Mouse (Mus musculus): ENCODE data around the gene Exoc4. TPM values are rescaled to one million over a fixed set of nuclear protein-coding genes. Genes with fewer than 3 reads are reported as not detected.

Exoc4 gene
- polyA plus RNA-seq, 1 experiment from 2014 or later, result 70.0 TPM

- ATAC-seq, result no peak
- Histone ChIP-seq H3K9ac (replicated peaks; ENCODE audit: low read depth, low read length) (no peak overlapping the region), H3K27ac (ENCODE audit: low read length) (no peak overlapping the region), H3K9me3 (ENCODE audit: control insufficient read depth, low read length) (no peaks in the 10 kb centered on the region), H3K4me3 (replicated peaks; ENCODE audit: low read length) (no peak overlapping the region), H3K27me3 (replicated peaks; ENCODE audit: control insufficient read depth, insufficient read depth, low read length) (no peaks in the 10 kb centered on the region), H3K4me2 (ENCODE audit: low read length) (no peak overlapping the region), H3K36me3 (ENCODE audit: control insufficient read depth, insufficient read depth) (no peaks in the 10 kb centered on the region), H3K4me1 (replicated peaks; ENCODE audit: control insufficient read depth, insufficient read depth, low read length) (peaks cover 10% of the 10 kb centered on the region)
- 40% methylated on average over 5 of the region's 5 CpGs for WGBS
Measured at GRCm38 (mm10) chr6:33939169-33939568, 690.3 kb downstream of the Exoc4 start.

- H3K27ac ChIP-seq (ENCODE audit: low read length), result peak overlapping the region; percentile 13
- peak; percentile 90 for ATAC-seq
- no peaks in the 10 kb centered on the region for H3K27me3 ChIP-seq (replicated peaks; ENCODE audit: control insufficient read depth, insufficient read depth, low read length)
- H3K4me3 ChIP-seq (replicated peaks; ENCODE audit: low read length), result no peak overlapping the region
- no peaks in the 10 kb centered on the region for H3K36me3 ChIP-seq (ENCODE audit: control insufficient read depth, insufficient read depth)
- H3K9me3 ChIP-seq (ENCODE audit: control insufficient read depth, low read length), result no peaks in the 10 kb centered on the region
- WGBS, result 39% methylated on average over 2 of the region's 2 CpGs
- peaks cover 5% of the 10 kb centered on the region for H3K4me1 ChIP-seq (replicated peaks; ENCODE audit: control insufficient read depth, insufficient read depth, low read length)
- H3K4me2 ChIP-seq (ENCODE audit: low read length), result no peak overlapping the region
- H3K9ac ChIP-seq (replicated peaks; ENCODE audit: low read depth, low read length), result no peak overlapping the region
Measured at GRCm38 (mm10) chr6:33946911-33947489, 698.1 kb downstream of the Exoc4 start.

GRCm38 (mm10) chr6:33950113-33950512 is 701.2 kb downstream of the Exoc4 start:
- no peak overlapping the region for H3K27ac ChIP-seq (ENCODE audit: low read length)
- H3K36me3 ChIP-seq (ENCODE audit: control insufficient read depth, insufficient read depth), result no peaks in the 10 kb centered on the region
- WGBS, result 96% methylated on average over 2 of the region's 2 CpGs
- no peaks in the 10 kb centered on the region for H3K27me3 ChIP-seq (replicated peaks; ENCODE audit: control insufficient read depth, insufficient read depth, low read length)
- no peaks in the 10 kb centered on the region for H3K9me3 ChIP-seq (ENCODE audit: control insufficient read depth, low read length)
- H3K4me1 ChIP-seq (replicated peaks; ENCODE audit: control insufficient read depth, insufficient read depth, low read length), result peaks cover 8% of the 10 kb centered on the region
- H3K9ac ChIP-seq (replicated peaks; ENCODE audit: low read depth, low read length), result no peak overlapping the region
- ATAC-seq, result no peak
- no peak overlapping the region for H3K4me3 ChIP-seq (replicated peaks; ENCODE audit: low read length)
- no peak overlapping the region for H3K4me2 ChIP-seq (ENCODE audit: low read length)

- 40% methylated on average over 7 of the region's 7 CpGs for WGBS
- H3K27ac ChIP-seq (ENCODE audit: low read length), result peak overlapping the region; percentile 53
- no peaks in the 10 kb centered on the region for H3K36me3 ChIP-seq (ENCODE audit: control insufficient read depth, insufficient read depth)
- peak; percentile 68 for ATAC-seq
- peaks cover 13% of the 10 kb centered on the region for H3K4me1 ChIP-seq (replicated peaks; ENCODE audit: control insufficient read depth, insufficient read depth, low read length)
- H3K4me2 ChIP-seq (ENCODE audit: low read length), result no peak overlapping the region
- H3K27me3 ChIP-seq (replicated peaks; ENCODE audit: control insufficient read depth, insufficient read depth, low read length), result no peaks in the 10 kb centered on the region
- H3K9ac ChIP-seq (replicated peaks; ENCODE audit: low read depth, low read length), result no peak overlapping the region
- no peak overlapping the region for H3K4me3 ChIP-seq (replicated peaks; ENCODE audit: low read length)
- no peaks in the 10 kb centered on the region for H3K9me3 ChIP-seq (ENCODE audit: control insufficient read depth, low read length)
Measured at GRCm38 (mm10) chr6:33955469-33955868, 706.6 kb downstream of the Exoc4 start.

GRCm38 (mm10) chr6:33958281-33958680 is 709.4 kb downstream of the Exoc4 start:
- H3K4me2 ChIP-seq (ENCODE audit: low read length), result no peak overlapping the region
- no peak overlapping the region for H3K27ac ChIP-seq (ENCODE audit: low read length)
- 27% methylated on average over 3 of the region's 3 CpGs for WGBS
- H3K9me3 ChIP-seq (ENCODE audit: control insufficient read depth, low read length), result no peaks in the 10 kb centered on the region
- no peak for ATAC-seq
- H3K27me3 ChIP-seq (replicated peaks; ENCODE audit: control insufficient read depth, insufficient read depth, low read length), result no peaks in the 10 kb centered on the region
- H3K4me1 ChIP-seq (replicated peaks; ENCODE audit: control insufficient read depth, insufficient read depth, low read length), result peaks cover 21% of the 10 kb centered on the region
- H3K9ac ChIP-seq (replicated peaks; ENCODE audit: low read depth, low read length), result no peak overlapping the region
- no peaks in the 10 kb centered on the region for H3K36me3 ChIP-seq (ENCODE audit: control insufficient read depth, insufficient read depth)
- H3K4me3 ChIP-seq (replicated peaks; ENCODE audit: low read length), result no peak overlapping the region

GRCm38 (mm10) chr6:33960766-33961165 is 711.9 kb downstream of the Exoc4 start:
- H3K27ac ChIP-seq (ENCODE audit: low read length), result no peak overlapping the region
- H3K9me3 ChIP-seq (ENCODE audit: control insufficient read depth, low read length), result no peaks in the 10 kb centered on the region
- H3K27me3 ChIP-seq (replicated peaks; ENCODE audit: control insufficient read depth, insufficient read depth, low read length), result no peaks in the 10 kb centered on the region
- no peak overlapping the region for H3K4me3 ChIP-seq (replicated peaks; ENCODE audit: low read length)
- H3K9ac ChIP-seq (replicated peaks; ENCODE audit: low read depth, low read length), result no peak overlapping the region
- no peaks in the 10 kb centered on the region for H3K36me3 ChIP-seq (ENCODE audit: control insufficient read depth, insufficient read depth)
- WGBS, result 100% methylated on average over 2 of the region's 2 CpGs
- no peak for ATAC-seq
- H3K4me2 ChIP-seq (ENCODE audit: low read length), result no peak overlapping the region
- peaks cover 13% of the 10 kb centered on the region for H3K4me1 ChIP-seq (replicated peaks; ENCODE audit: control insufficient read depth, insufficient read depth, low read length)

GRCm38 (mm10) chr6:33963092-33963491 is 714.2 kb downstream of the Exoc4 start:
- H3K36me3 ChIP-seq (ENCODE audit: control insufficient read depth, insufficient read depth), result no peaks in the 10 kb centered on the region
- H3K27me3 ChIP-seq (replicated peaks; ENCODE audit: control insufficient read depth, insufficient read depth, low read length), result no peaks in the 10 kb centered on the region
- no peak overlapping the region for H3K27ac ChIP-seq (ENCODE audit: low read length)
- ATAC-seq, result no peak
- H3K9me3 ChIP-seq (ENCODE audit: control insufficient read depth, low read length), result no peaks in the 10 kb centered on the region
- peaks cover 8% of the 10 kb centered on the region; the same call in 1 of the 2 replicates for H3K4me1 ChIP-seq (replicated peaks; ENCODE audit: control insufficient read depth, insufficient read depth, low read length)
- H3K4me2 ChIP-seq (ENCODE audit: low read length), result no peak overlapping the region
- 15% methylated on average over 2 of the region's 2 CpGs for WGBS
- H3K9ac ChIP-seq (replicated peaks; ENCODE audit: low read depth, low read length), result no peak overlapping the region
- no peak overlapping the region for H3K4me3 ChIP-seq (replicated peaks; ENCODE audit: low read length)

GRCm38 (mm10) chr6:33965571-33965970 is 716.7 kb downstream of the Exoc4 start:
- no peak overlapping the region for H3K4me2 ChIP-seq (ENCODE audit: low read length)
- no peaks in the 10 kb centered on the region for H3K9me3 ChIP-seq (ENCODE audit: control insufficient read depth, low read length)
- H3K27me3 ChIP-seq (replicated peaks; ENCODE audit: control insufficient read depth, insufficient read depth, low read length), result no peaks in the 10 kb centered on the region
- WGBS, result 40% methylated on average over 2 of the region's 2 CpGs
- no peak overlapping the region for H3K27ac ChIP-seq (ENCODE audit: low read length)
- H3K4me1 ChIP-seq (replicated peaks; ENCODE audit: control insufficient read depth, insufficient read depth, low read length), result peaks cover 14% of the 10 kb centered on the region; the same call in 1 of the 2 replicates
- H3K4me3 ChIP-seq (replicated peaks; ENCODE audit: low read length), result no peak overlapping the region
- no peak overlapping the region for H3K9ac ChIP-seq (replicated peaks; ENCODE audit: low read depth, low read length)
- H3K36me3 ChIP-seq (ENCODE audit: control insufficient read depth, insufficient read depth), result no peaks in the 10 kb centered on the region
- ATAC-seq, result no peak

- WGBS, result 92% methylated on average over 2 of the region's 2 CpGs
Measured at GRCm38 (mm10) chr6:33968746-33969145, 719.9 kb downstream of the Exoc4 start.

GRCm38 (mm10) chr6:33972801-33973200 is 723.9 kb downstream of the Exoc4 start:
- ATAC-seq, result no peak

More at GRCm38 (mm10) chr6:33968746-33969145, 719.9 kb downstream of the Exoc4 start:
- Histone ChIP-seq H3K4me3 (replicated peaks; ENCODE audit: low read length) (no peak overlapping the region), H3K9me3 (ENCODE audit: control insufficient read depth, low read length) (no peaks in the 10 kb centered on the region), H3K4me2 (ENCODE audit: low read length) (no peak overlapping the region), H3K36me3 (ENCODE audit: control insufficient read depth, insufficient read depth) (no peaks in the 10 kb centered on the region), H3K4me1 (replicated peaks; ENCODE audit: control insufficient read depth, insufficient read depth, low read length) (peaks cover 6% of the 10 kb centered on the region; the same call in 1 of the 2 replicates), H3K9ac (replicated peaks; ENCODE audit: low read depth, low read length) (no peak overlapping the region), H3K27ac (ENCODE audit: low read length) (no peak overlapping the region), H3K27me3 (replicated peaks; ENCODE audit: control insufficient read depth, insufficient read depth, low read length) (no peaks in the 10 kb centered on the region)
- ATAC-seq, result no peak

More at GRCm38 (mm10) chr6:33972801-33973200, 723.9 kb downstream of the Exoc4 start:
- no peaks in the 10 kb centered on the region for H3K9me3 ChIP-seq (ENCODE audit: control insufficient read depth, low read length)
- peaks cover 12% of the 10 kb centered on the region for H3K4me1 ChIP-seq (replicated peaks; ENCODE audit: control insufficient read depth, insufficient read depth, low read length)
- no peak overlapping the region for H3K4me3 ChIP-seq (replicated peaks; ENCODE audit: low read length)
- H3K36me3 ChIP-seq (ENCODE audit: control insufficient read depth, insufficient read depth), result no peaks in the 10 kb centered on the region
- no peak overlapping the region for H3K4me2 ChIP-seq (ENCODE audit: low read length)
- H3K9ac ChIP-seq (replicated peaks; ENCODE audit: low read depth, low read length), result no peak overlapping the region
- 91% methylated on average over 5 of the region's 5 CpGs for WGBS
- H3K27ac ChIP-seq (ENCODE audit: low read length), result no peak overlapping the region
- no peaks in the 10 kb centered on the region for H3K27me3 ChIP-seq (replicated peaks; ENCODE audit: control insufficient read depth, insufficient read depth, low read length)

Data from forebrain, embryonic 16.5 days (tissue).